Mouse (Mus musculus): ENCODE results near the gene Prmt6. TPM values are rescaled to one million over a fixed set of nuclear protein-coding genes. Genes with fewer than 3 reads are reported as not detected.

Gene Prmt6
- polyA plus RNA-seq, 1 experiment from 2014 or later, result 29.2 TPM

Other genes with a start within 250 kb of the Prmt6 start
- gene Ntng1, start 107.0 kb downstream of the Prmt6 start, polyA plus RNA-seq (2014; fragmentation: Nextera tagmentation; extraction: Ambion mirVana), result 27.8 and 29.9 TPM in 2 replicates

Measured in midbrain, embryonic 14.5 days (tissue).